Mouse (Mus musculus): ENCODE data around the gene Nmnat3. TPM values are rescaled to one million over a fixed set of nuclear protein-coding genes. Genes with fewer than 3 reads are reported as not detected.

Nmnat3 gene
- total RNA-seq, 1 experiment: 0.62 TPM

- in situ Hi-C loops (cut with MboI; ENCODE audit: low sequenced_read_pairs in 2 of 2, unreplicated experiment in 2 of 2): no loop called here
Measured at GRCm38 (mm10) chr9:98318875-98319274, 31.6 kb downstream of the Nmnat3 start.

GRCm38 (mm10) chr9:98320785-98321184 lies 33.5 kb downstream of the Nmnat3 start:
- Histone ChIP-seq H3K4me1 (ENCODE audit: control insufficient read depth in 2 of 2, insufficient read depth in 2 of 2, low read length in 2 of 2, poor library complexity in 1 of 2) (peaks cover 0 to 12% of the 10 kb centered on the region in 2 experiments; a peak in 2 of 4 replicates), H3K4me3 (ENCODE audit: insufficient read depth in 1 of 2, low read depth in 1 of 2, low read length in 2 of 2, poor library complexity in 1 of 2, severe bottlenecking in 1 of 2) (no peak overlapping the region), H3K9ac (ENCODE audit: insufficient read depth, low read depth, low read length, poor library complexity, severe bottlenecking) (no peak overlapping the region), H3K27ac (ENCODE audit: insufficient read depth, low read depth, low read length, poor library complexity, severe bottlenecking) (no peak overlapping the region), H3K36me3 (ENCODE audit: control insufficient read depth, insufficient read depth, low read length, poor library complexity, severe bottlenecking) (no peaks in the 10 kb centered on the region), H3K9me3 (ENCODE audit: control insufficient read depth, insufficient read depth, low read depth, low read length) (no peaks in the 10 kb centered on the region)
- TF ChIP-seq CHD2 (IDR thresholded peaks at IDR 0.05; ENCODE audit: low read depth, low read length): no peak
- no peak for TF ChIP-seq MAFK (IDR thresholded peaks at IDR 0.05; ENCODE audit: insufficient read depth, low read depth, low read length)
- no peak for TF ChIP-seq ZC3H11A (IDR thresholded peaks at IDR 0.05; ENCODE audit: borderline replicate concordance, low read depth, low read length)
- no peak for TF ChIP-seq ZNF384 (IDR thresholded peaks at IDR 0.05; ENCODE audit: low read depth, low read length)
- no peak for TF ChIP-seq HCFC1 (IDR thresholded peaks at IDR 0.05; ENCODE audit: borderline replicate concordance, insufficient read depth, low read length)
- DNase-seq (ENCODE audit: low read depth, low spot score): no peak
- in situ Hi-C loops (cut with MboI; ENCODE audit: low sequenced_read_pairs in 2 of 2, unreplicated experiment in 2 of 2): no loop called here

More at GRCm38 (mm10) chr9:98318875-98319274, 31.6 kb downstream of the Nmnat3 start:
- no peaks in the 10 kb centered on the region for H3K36me3 ChIP-seq (ENCODE audit: control insufficient read depth, insufficient read depth, low read length, poor library complexity, severe bottlenecking)
- TF ChIP-seq ZC3H11A (IDR thresholded peaks at IDR 0.05; ENCODE audit: borderline replicate concordance, low read depth, low read length) (no peak), CHD2 (IDR thresholded peaks at IDR 0.05; ENCODE audit: low read depth, low read length) (no peak), MAFK (IDR thresholded peaks at IDR 0.05; ENCODE audit: insufficient read depth, low read depth, low read length) (no peak), ZNF384 (IDR thresholded peaks at IDR 0.05; ENCODE audit: low read depth, low read length) (no peak), HCFC1 (IDR thresholded peaks at IDR 0.05; ENCODE audit: borderline replicate concordance, insufficient read depth, low read length) (no peak)
- no peak for DNase-seq (ENCODE audit: low read depth, low spot score)
- H3K4me1 ChIP-seq (ENCODE audit: control insufficient read depth in 2 of 2, insufficient read depth in 2 of 2, low read length in 2 of 2, poor library complexity in 1 of 2): peaks cover 0 to 12% of the 10 kb centered on the region in 2 experiments; a peak in 2 of 4 replicates
- H3K27ac ChIP-seq (ENCODE audit: insufficient read depth, low read depth, low read length, poor library complexity, severe bottlenecking): no peak overlapping the region
- no peak overlapping the region for H3K9ac ChIP-seq (ENCODE audit: insufficient read depth, low read depth, low read length, poor library complexity, severe bottlenecking)
- H3K9me3 ChIP-seq (ENCODE audit: control insufficient read depth, insufficient read depth, low read depth, low read length): no peaks in the 10 kb centered on the region
- H3K4me3 ChIP-seq (ENCODE audit: insufficient read depth in 1 of 2, low read depth in 1 of 2, low read length in 2 of 2, poor library complexity in 1 of 2, severe bottlenecking in 1 of 2): no peak overlapping the region

- Histone ChIP-seq H3K9ac (ENCODE audit: insufficient read depth, low read depth, low read length, poor library complexity, severe bottlenecking) (no peak overlapping the region), H3K4me3 (ENCODE audit: insufficient read depth in 1 of 2, low read depth in 1 of 2, low read length in 2 of 2, poor library complexity in 1 of 2, severe bottlenecking in 1 of 2) (no peak overlapping the region)
- TF ChIP-seq ZNF384 (IDR thresholded peaks at IDR 0.05; ENCODE audit: low read depth, low read length) (no peak), CHD2 (IDR thresholded peaks at IDR 0.05; ENCODE audit: low read depth, low read length) (no peak), HCFC1 (IDR thresholded peaks at IDR 0.05; ENCODE audit: borderline replicate concordance, insufficient read depth, low read length) (no peak), ZC3H11A (IDR thresholded peaks at IDR 0.05; ENCODE audit: borderline replicate concordance, low read depth, low read length) (no peak), MAFK (IDR thresholded peaks at IDR 0.05; ENCODE audit: insufficient read depth, low read depth, low read length) (no peak)
Measured at GRCm38 (mm10) chr9:98326088-98326487, 38.9 kb downstream of the Nmnat3 start.

GRCm38 (mm10) chr9:98328415-98329176 lies 41.4 kb downstream of the Nmnat3 start:
- in situ Hi-C loops (cut with MboI; ENCODE audit: low sequenced_read_pairs in 2 of 2, unreplicated experiment in 2 of 2): no loop called here
- H3K27ac ChIP-seq (ENCODE audit: insufficient read depth, low read depth, low read length, poor library complexity, severe bottlenecking): no peak overlapping the region

More at GRCm38 (mm10) chr9:98326088-98326487, 38.9 kb downstream of the Nmnat3 start:
- DNase-seq (ENCODE audit: low read depth, low spot score): no peak
- in situ Hi-C loops (cut with MboI; ENCODE audit: low sequenced_read_pairs in 2 of 2, unreplicated experiment in 2 of 2): no loop called here
- Histone ChIP-seq H3K9me3 (ENCODE audit: control insufficient read depth, insufficient read depth, low read depth, low read length) (no peaks in the 10 kb centered on the region), H3K4me1 (ENCODE audit: control insufficient read depth in 2 of 2, insufficient read depth in 2 of 2, low read length in 2 of 2, poor library complexity in 1 of 2) (no peaks in the 10 kb centered on the region), H3K36me3 (ENCODE audit: control insufficient read depth, insufficient read depth, low read length, poor library complexity, severe bottlenecking) (no peaks in the 10 kb centered on the region), H3K27ac (ENCODE audit: insufficient read depth, low read depth, low read length, poor library complexity, severe bottlenecking) (no peak overlapping the region)

More at GRCm38 (mm10) chr9:98328415-98329176, 41.4 kb downstream of the Nmnat3 start:
- Histone ChIP-seq H3K36me3 (ENCODE audit: control insufficient read depth, insufficient read depth, low read length, poor library complexity, severe bottlenecking) (no peaks in the 10 kb centered on the region), H3K9ac (ENCODE audit: insufficient read depth, low read depth, low read length, poor library complexity, severe bottlenecking) (no peak overlapping the region), H3K9me3 (ENCODE audit: control insufficient read depth, insufficient read depth, low read depth, low read length) (no peaks in the 10 kb centered on the region), H3K4me1 (ENCODE audit: control insufficient read depth in 2 of 2, insufficient read depth in 2 of 2, low read length in 2 of 2, poor library complexity in 1 of 2) (no peaks in the 10 kb centered on the region), H3K4me3 (ENCODE audit: insufficient read depth in 1 of 2, low read depth in 1 of 2, low read length in 2 of 2, poor library complexity in 1 of 2, severe bottlenecking in 1 of 2) (no peak overlapping the region)
- DNase-seq (ENCODE audit: low read depth, low spot score): no peak
- TF ChIP-seq MAFK (IDR thresholded peaks at IDR 0.05; ENCODE audit: insufficient read depth, low read depth, low read length): no peak
- no peak for TF ChIP-seq ZC3H11A (IDR thresholded peaks at IDR 0.05; ENCODE audit: borderline replicate concordance, low read depth, low read length)
- no peak for TF ChIP-seq ZNF384 (IDR thresholded peaks at IDR 0.05; ENCODE audit: low read depth, low read length)
- no peak for TF ChIP-seq CHD2 (IDR thresholded peaks at IDR 0.05; ENCODE audit: low read depth, low read length)
- TF ChIP-seq HCFC1 (IDR thresholded peaks at IDR 0.05; ENCODE audit: borderline replicate concordance, insufficient read depth, low read length): no peak
